Mouse (Mus musculus): ENCODE data around the gene Efna5. TPM values are rescaled to one million over a fixed set of nuclear protein-coding genes. Genes with fewer than 3 reads are reported as not detected.

Efna5 gene
- total RNA-seq, 2 experiments from 2014 or later, result 32.8 to 41.9 TPM

- intact Hi-C loops (cut with DNase I), result no loop called here
- DNase-seq, result no peak
Measured at GRCm38 (mm10) chr17:62574499-62575265, 306.4 kb downstream of the Efna5 start.

- intact Hi-C loops (cut with DNase I), result no loop called here
- DNase-seq, result no peak
Measured at GRCm38 (mm10) chr17:62570101-62570500, 311.0 kb downstream of the Efna5 start.

- intact Hi-C loops (cut with DNase I), result no loop called here
- no peak for DNase-seq
Measured at GRCm38 (mm10) chr17:62568019-62568418, 313.1 kb downstream of the Efna5 start.

- no peak for DNase-seq
- intact Hi-C loops (cut with DNase I), result no loop called here
Measured at GRCm38 (mm10) chr17:62565632-62566031, 315.5 kb downstream of the Efna5 start.

- DNase-seq, result no peak
- intact Hi-C loops (cut with DNase I), result no loop called here
Measured at GRCm38 (mm10) chr17:62562439-62562838, 318.7 kb downstream of the Efna5 start.

- peak; percentile 43 for DNase-seq
- intact Hi-C loops (cut with DNase I), result no loop called here
Measured at GRCm38 (mm10) chr17:62557215-62557614, 323.9 kb downstream of the Efna5 start.

Measured in heart, postnatal 10 days (tissue).